Mouse (Mus musculus) kidney, embryonic 16.5 days (tissue): Measurements from ENCODE around the gene Twf2. TPM values are rescaled to one million over a fixed set of nuclear protein-coding genes. Genes with fewer than 3 reads are reported as not detected.

Experiments
- ATAC-seq: fragments of 200-750 bp; cut with Nextera tagmentation; 2 replicates; pipeline ENCODE4 v1.8.0; 2017; ENCODE audit warnings: moderate TSS enrichment; ENCODE audit not compliant: low FRiP score, low TSS enrichment
- H3K27ac ChIP-seq: fragments of 300-500 bp; sonication (generic); 2 replicates; pipeline ENCODE4 v1.5.1; 2014; ENCODE audit warnings: low read length
- H3K27me3 ChIP-seq: fragments of 300-500 bp; sonication (generic); 2 replicates; pipeline ENCODE4 v1.6.1; 2014; ENCODE audit warnings: low read length, control low read depth, mixed read lengths; ENCODE audit not compliant: insufficient read depth
- H3K36me3 ChIP-seq: fragments of 300-500 bp; sonication (generic); 2 replicates; pipeline ENCODE4 v1.6.1; 2014; ENCODE audit warnings: low read length, control low read depth, mixed read lengths; ENCODE audit not compliant: insufficient read depth
- H3K4me1 ChIP-seq: fragments of 300-500 bp; sonication (generic); 2 replicates; pipeline ENCODE4 v1.6.1; 2014; ENCODE audit warnings: low read length, control low read depth, mixed read lengths; ENCODE audit not compliant: insufficient read depth
- H3K4me2 ChIP-seq: fragments of 300-500 bp; sonication (generic); replicated peaks from 2 replicates; pipeline ENCODE4 v1.6.1; 2014; ENCODE audit warnings: low read depth, low read length
- H3K4me3 ChIP-seq: fragments of 300-500 bp; sonication (generic); 2 replicates; pipeline ENCODE4 v1.5.1; 2014; ENCODE audit warnings: mild to moderate bottlenecking, low read length
- H3K9ac ChIP-seq: fragments of 300-500 bp; sonication (generic); replicated peaks from 2 replicates; pipeline ENCODE4 v1.6.1; 2014; ENCODE audit warnings: low read length
- H3K9me3 ChIP-seq: fragments of 300-500 bp; sonication (generic); 2 replicates; pipeline ENCODE4 v1.6.1; 2016; ENCODE audit warnings: low read length, control low read depth
- WGBS: fragments of 180-500 bp; shearing (Covaris S2); extraction: QIAGEN DNeasy Blood & Tissue Kit; methylation state at CpG from one replicate; pipeline ENCODE4 v1.1.7; 2014; 5-methylcytosine and 5-hydroxymethylcytosine counted together
- polyA plus RNA-seq: library from polyadenylated mRNA; unstranded; fragments of >200 nt; fragmentation: Nextera tagmentation; extraction: Ambion mirVana; gene quantifications from 2 replicates; pipeline ENCODE4 v1.2.1, GENCODE M21; 2015

Gene Twf2
- polyA plus RNA-seq, 1 experiment from 2014 or later = 72.7 TPM

- H3K9ac ChIP-seq = no peak overlapping the region
- H3K9me3 ChIP-seq = no peaks in the 10 kb centered on the region
- ATAC-seq = peak; percentile 62
- H3K4me3 ChIP-seq = no peak overlapping the region
- H3K4me2 ChIP-seq = no peak overlapping the region
- H3K36me3 ChIP-seq = no peaks in the 10 kb centered on the region
- 23% methylated on average over 8 of the region's 8 CpGs for WGBS
- H3K27me3 ChIP-seq = peaks cover 7% of the 10 kb centered on the region; the same call in 1 of the 2 replicates
- 0 out of 2 replicates have a peak overlapping the region, but pooled peaks have one; percentile 31 for H3K27ac ChIP-seq
- peaks cover 17% of the 10 kb centered on the region for H3K4me1 ChIP-seq
Observed at GRCm38 (mm10) chr9:106220894-106221523, 18.1 kb downstream of the Twf2 start.

- H3K27ac ChIP-seq = peak within 1 kb of the TSS; percentile 31; the same call in 1 of the 2 replicates
- no peaks in the 10 kb centered on the region for H3K9me3 ChIP-seq
- no peak within 1 kb of the TSS for H3K9ac ChIP-seq
- 42% methylated on average over 4 of the region's 4 CpGs for WGBS
- peaks cover 23% of the 10 kb centered on the region for H3K4me1 ChIP-seq
- H3K27me3 ChIP-seq = peaks cover 7% of the 10 kb centered on the region; the same call in 1 of the 2 replicates
- H3K36me3 ChIP-seq = no peaks in the 10 kb centered on the region
- no peak within 1 kb of the TSS for H3K4me3 ChIP-seq
- no peak within 1 kb of the TSS for H3K4me2 ChIP-seq
- no peak for ATAC-seq
Observed at GRCm38 (mm10) chr9:106222261-106222851, 19.4 kb downstream of the Twf2 start, which contains the start of gene Tlr9. Tlr9 (plus strand) TSS chr9:106222598.

- H3K27ac ChIP-seq = no peak overlapping the region
- H3K9me3 ChIP-seq = no peaks in the 10 kb centered on the region
- no peak for ATAC-seq
- peaks cover 23% of the 10 kb centered on the region for H3K4me1 ChIP-seq
- peaks cover 7% of the 10 kb centered on the region; the same call in 1 of the 2 replicates for H3K27me3 ChIP-seq
- no peak overlapping the region for H3K9ac ChIP-seq
- no peaks in the 10 kb centered on the region for H3K36me3 ChIP-seq
- no peak overlapping the region for H3K4me3 ChIP-seq
- WGBS = 85% methylated on average over 4 of the region's 4 CpGs
- no peak overlapping the region for H3K4me2 ChIP-seq
Observed at GRCm38 (mm10) chr9:106222994-106223393, 20.1 kb downstream of the Twf2 start.

GRCm38 (mm10) chr9:106225469-106226150 is 22.7 kb downstream of the Twf2 start:
- Histone ChIP-seq H3K27ac (0 out of 2 replicates have a peak overlapping the region, but pooled peaks have one; percentile 25), H3K9me3 (no peaks in the 10 kb centered on the region), H3K4me3 (peak overlapping the region; percentile 44), H3K36me3 (no peaks in the 10 kb centered on the region), H3K27me3 (peaks cover 7% of the 10 kb centered on the region; the same call in 1 of the 2 replicates), H3K4me1 (peaks cover 21% of the 10 kb centered on the region), H3K4me2 (peak overlapping the region; percentile 73), H3K9ac (peak overlapping the region; percentile 58)
- no peak for ATAC-seq
- WGBS = 54% methylated on average over 23 of the region's 24 CpGs

- peaks cover 15% of the 10 kb centered on the region for H3K4me1 ChIP-seq
- H3K4me3 ChIP-seq = peak overlapping the region; percentile 44
- peaks cover 7% of the 10 kb centered on the region; the same call in 1 of the 2 replicates for H3K27me3 ChIP-seq
- H3K9me3 ChIP-seq = no peaks in the 10 kb centered on the region
- H3K9ac ChIP-seq = peak overlapping the region; percentile 58
- peak overlapping the region; percentile 73 for H3K4me2 ChIP-seq
- H3K36me3 ChIP-seq = no peaks in the 10 kb centered on the region
- peak overlapping the region; percentile 25; the same call in 1 of the 2 replicates for H3K27ac ChIP-seq
- ATAC-seq = peak; percentile 56
- WGBS = 4% methylated on average over 34 of the region's 34 CpGs
Observed at GRCm38 (mm10) chr9:106226151-106226682, 23.3 kb downstream of the Twf2 start.

- Histone ChIP-seq H3K27me3 (peaks cover 7% of the 10 kb centered on the region; the same call in 1 of the 2 replicates), H3K27ac (no peak overlapping the region), H3K36me3 (no peaks in the 10 kb centered on the region), H3K9ac (no peak overlapping the region), H3K4me2 (no peak overlapping the region), H3K9me3 (no peaks in the 10 kb centered on the region), H3K4me1 (peaks cover 10% of the 10 kb centered on the region), H3K4me3 (no peak overlapping the region)
- 61% methylated on average over 8 of the region's 8 CpGs for WGBS
- ATAC-seq = no peak
Observed at GRCm38 (mm10) chr9:106227790-106228429, 25.0 kb downstream of the Twf2 start.

- no peaks in the 10 kb centered on the region for H3K9me3 ChIP-seq
- peaks cover 13% of the 10 kb centered on the region for H3K4me1 ChIP-seq
- ATAC-seq = no peak
- H3K27ac ChIP-seq = no peak overlapping the region
- WGBS = 74% methylated on average over 9 of the region's 9 CpGs
- no peak overlapping the region for H3K4me3 ChIP-seq
- H3K36me3 ChIP-seq = peaks cover 18% of the 10 kb centered on the region
- H3K27me3 ChIP-seq = peaks cover 7% of the 10 kb centered on the region; the same call in 1 of the 2 replicates
- no peak overlapping the region for H3K9ac ChIP-seq
- no peak overlapping the region for H3K4me2 ChIP-seq
Observed at GRCm38 (mm10) chr9:106230051-106230733, 27.3 kb downstream of the Twf2 start.

- no peak overlapping the region for H3K9ac ChIP-seq
- peaks cover 2% of the 10 kb centered on the region; the same call in 1 of the 2 replicates for H3K27me3 ChIP-seq
- no peaks in the 10 kb centered on the region for H3K9me3 ChIP-seq
- H3K4me3 ChIP-seq = no peak overlapping the region
- H3K4me2 ChIP-seq = no peak overlapping the region
- peaks cover 24% of the 10 kb centered on the region for H3K36me3 ChIP-seq
- WGBS = 41% methylated on average over 3 of the region's 3 CpGs
- no peak overlapping the region for H3K27ac ChIP-seq
- peaks cover 16% of the 10 kb centered on the region for H3K4me1 ChIP-seq
- ATAC-seq = no peak
Observed at GRCm38 (mm10) chr9:106230734-106231106, 27.8 kb downstream of the Twf2 start.

GRCm38 (mm10) chr9:106231220-106231619 is 28.3 kb downstream of the Twf2 start:
- 78% methylated on average over 7 of the region's 7 CpGs for WGBS
- no peak for ATAC-seq
- Histone ChIP-seq H3K4me2 (no peak overlapping the region), H3K4me1 (peaks cover 11% of the 10 kb centered on the region; the same call in 1 of the 2 replicates), H3K4me3 (no peak overlapping the region), H3K27me3 (no peaks in the 10 kb centered on the region), H3K36me3 (peaks cover 29% of the 10 kb centered on the region), H3K9me3 (no peaks in the 10 kb centered on the region), H3K27ac (no peak overlapping the region), H3K9ac (no peak overlapping the region)
